Mouse (Mus musculus) intestine, embryonic 14.5 days (tissue): ENCODE data around the gene Ap5z1. TPM values are rescaled to one million over a fixed set of nuclear protein-coding genes. Genes with fewer than 3 reads are reported as not detected.

Source experiments
- ATAC-seq: fragments of 200-750 bp; cut with Nextera tagmentation; replicated peaks from 2 replicates; pipeline ENCODE4 v1.8.0; 2017; ENCODE audit warnings: low read depth, moderate number of reproducible peaks, moderate TSS enrichment, moderate library complexity; ENCODE audit not compliant: low FRiP score, low TSS enrichment
- DNase-seq: peaks from one replicate; pipeline ENCODE4 v3.0.0-alpha.2; 2018; ENCODE audit warnings: low spot score
- H3K27ac ChIP-seq: fragments of 300-500 bp; sonication (generic); 2 replicates; pipeline ENCODE4 v1.5.1; 2014; ENCODE audit warnings: low read depth, mild to moderate bottlenecking, control low read depth
- H3K27me3 ChIP-seq: fragments of 300-500 bp; sonication (generic); replicated peaks from 2 replicates; pipeline ENCODE4 v1.6.1; 2014; ENCODE audit warnings: low read length, control low read depth; ENCODE audit not compliant: control insufficient read depth, insufficient read depth
- H3K36me3 ChIP-seq: fragments of 300-500 bp; sonication (generic); 2 replicates; pipeline ENCODE4 v1.6.1; 2014; ENCODE audit warnings: low read length, control low read depth; ENCODE audit not compliant: control insufficient read depth, insufficient read depth
- H3K4me1 ChIP-seq: fragments of 300-500 bp; sonication (generic); replicated peaks from 2 replicates; pipeline ENCODE4 v1.6.1; 2014; ENCODE audit warnings: low read length, control low read depth, mixed read lengths; ENCODE audit not compliant: control insufficient read depth, insufficient read depth
- H3K4me2 ChIP-seq: fragments of 300-500 bp; sonication (generic); 2 replicates; pipeline ENCODE4 v1.6.1; 2014; ENCODE audit warnings: low read length
- H3K4me3 ChIP-seq: fragments of 300-500 bp; sonication (generic); 2 replicates; pipeline ENCODE4 v1.5.1; 2014; ENCODE audit warnings: low read depth, low read length, control low read depth, mixed read lengths
- H3K9ac ChIP-seq: fragments of 300-500 bp; sonication (generic); 2 replicates; pipeline ENCODE4 v1.6.1; 2014; ENCODE audit warnings: mild to moderate bottlenecking, low read length
- H3K9me3 ChIP-seq: fragments of 300-500 bp; sonication (generic); 2 replicates; pipeline ENCODE4 v1.6.1; 2016; ENCODE audit warnings: low read length, control low read depth; ENCODE audit not compliant: control insufficient read depth
- WGBS: fragments of 180-500 bp; shearing (Covaris S2); extraction: QIAGEN DNeasy Blood & Tissue Kit; methylation state at CpG from one replicate; pipeline ENCODE4 v1.1.7; 2014; 5-methylcytosine and 5-hydroxymethylcytosine counted together
- polyA plus RNA-seq: library from polyadenylated mRNA; unstranded; fragments of >200 nt; fragmentation: Nextera tagmentation; extraction: Ambion mirVana; gene quantifications from 2 replicates; pipeline ENCODE4 v1.2.1, GENCODE M21; 2014

Ap5z1 gene
- polyA plus RNA-seq, 1 experiment from 2014 or later, result 10.5 TPM

- peaks cover 23% of the 10 kb centered on the region for H3K4me1 ChIP-seq
- H3K27me3 ChIP-seq, result no peaks in the 10 kb centered on the region
- H3K4me2 ChIP-seq, result no peak overlapping the region
- H3K9me3 ChIP-seq, result no peaks in the 10 kb centered on the region
- H3K27ac ChIP-seq, result no peak overlapping the region
- no peak overlapping the region for H3K9ac ChIP-seq
- 82% methylated on average over 5 of the region's 5 CpGs for WGBS
- no peak for ATAC-seq
- peaks cover 26% of the 10 kb centered on the region for H3K36me3 ChIP-seq
- H3K4me3 ChIP-seq, result no peak overlapping the region
- DNase-seq, result no peak
Measured at GRCm38 (mm10) chr5:142421886-142422285, 41.9 kb upstream of the Ap5z1 start.

GRCm38 (mm10) chr5:142423141-142423540 is 40.6 kb upstream of the Ap5z1 start:
- Histone ChIP-seq H3K27me3 (no peaks in the 10 kb centered on the region), H3K4me1 (peaks cover 22% of the 10 kb centered on the region), H3K36me3 (peaks cover 26% of the 10 kb centered on the region), H3K4me3 (no peak overlapping the region), H3K27ac (no peak overlapping the region), H3K9ac (no peak overlapping the region), H3K4me2 (no peak overlapping the region), H3K9me3 (no peaks in the 10 kb centered on the region)
- DNase-seq, result peak; percentile 45
- ATAC-seq, result no peak
- 94% methylated on average over 10 of the region's 10 CpGs for WGBS

GRCm38 (mm10) chr5:142423701-142424100 is 40.0 kb upstream of the Ap5z1 start:
- ATAC-seq, result no peak
- Histone ChIP-seq H3K4me1 (peaks cover 21% of the 10 kb centered on the region), H3K4me3 (no peak overlapping the region), H3K27me3 (no peaks in the 10 kb centered on the region), H3K9me3 (no peaks in the 10 kb centered on the region), H3K4me2 (no peak overlapping the region), H3K27ac (no peak overlapping the region), H3K36me3 (peaks cover 26% of the 10 kb centered on the region), H3K9ac (no peak overlapping the region)
- 67% methylated on average over 3 of the region's 3 CpGs for WGBS
- DNase-seq, result peak; percentile 46

GRCm38 (mm10) chr5:142424627-142425349 is 39.0 kb upstream of the Ap5z1 start:
- ATAC-seq, result peak; percentile 65

GRCm38 (mm10) chr5:142426476-142426875 is 37.3 kb upstream of the Ap5z1 start:
- WGBS, result 87% methylated on average over 2 of the region's 2 CpGs
- no peak overlapping the region for H3K27ac ChIP-seq

More at GRCm38 (mm10) chr5:142424627-142425349, 39.0 kb upstream of the Ap5z1 start:
- Histone ChIP-seq H3K27me3 (no peaks in the 10 kb centered on the region), H3K9me3 (no peaks in the 10 kb centered on the region), H3K4me1 (peaks cover 21% of the 10 kb centered on the region), H3K36me3 (peaks cover 19% of the 10 kb centered on the region), H3K27ac (peak overlapping the region; percentile 86), H3K4me2 (peak overlapping the region; percentile 20), H3K4me3 (no peak overlapping the region; the same call in 1 of the 2 replicates), H3K9ac (peak overlapping the region; percentile 10; the same call in 1 of the 2 replicates)
- DNase-seq, result peak; percentile 69
- WGBS, result 30% methylated on average over 13 of the region's 13 CpGs

GRCm38 (mm10) chr5:142427876-142428275 is 35.9 kb upstream of the Ap5z1 start:
- H3K27ac ChIP-seq, result 0 out of 2 replicates have a peak overlapping the region, but pooled peaks have one; percentile 19
- no peak overlapping the region for H3K9ac ChIP-seq
- ATAC-seq (no peak), DNase-seq (no peak)
- H3K9me3 ChIP-seq, result no peaks in the 10 kb centered on the region
- no peak overlapping the region for H3K4me3 ChIP-seq
- 77% methylated on average over 10 of the region's 10 CpGs for WGBS
- no peak overlapping the region for H3K4me2 ChIP-seq
- peaks cover 27% of the 10 kb centered on the region for H3K4me1 ChIP-seq
- H3K36me3 ChIP-seq, result no peaks in the 10 kb centered on the region
- no peaks in the 10 kb centered on the region for H3K27me3 ChIP-seq

More at GRCm38 (mm10) chr5:142426476-142426875, 37.3 kb upstream of the Ap5z1 start:
- 0 out of 2 replicates have a peak, but pooled peaks cover 7% of the 10 kb centered on the region for H3K36me3 ChIP-seq
- ATAC-seq, result no peak
- no peak overlapping the region for H3K4me2 ChIP-seq
- no peaks in the 10 kb centered on the region for H3K9me3 ChIP-seq
- no peak overlapping the region for H3K9ac ChIP-seq
- H3K4me3 ChIP-seq, result no peak overlapping the region
- H3K27me3 ChIP-seq, result no peaks in the 10 kb centered on the region
- H3K4me1 ChIP-seq, result peaks cover 21% of the 10 kb centered on the region
- DNase-seq, result no peak

- H3K4me1 ChIP-seq, result peaks cover 27% of the 10 kb centered on the region
- no peak for ATAC-seq
Measured at GRCm38 (mm10) chr5:142428691-142429090, 35.1 kb upstream of the Ap5z1 start.

GRCm38 (mm10) chr5:142431029-142431428 is 32.7 kb upstream of the Ap5z1 start:
- no peak overlapping the region for H3K9ac ChIP-seq
- H3K27me3 ChIP-seq, result no peaks in the 10 kb centered on the region
- no peak overlapping the region for H3K4me2 ChIP-seq
- H3K36me3 ChIP-seq, result peaks cover 19% of the 10 kb centered on the region
- ATAC-seq (no peak), DNase-seq (no peak)
- no peak overlapping the region for H3K4me3 ChIP-seq
- no peaks in the 10 kb centered on the region for H3K9me3 ChIP-seq
- 70% methylated on average over 12 of the region's 12 CpGs for WGBS
- no peak overlapping the region for H3K27ac ChIP-seq
- H3K4me1 ChIP-seq, result peaks cover 10% of the 10 kb centered on the region

More at GRCm38 (mm10) chr5:142428691-142429090, 35.1 kb upstream of the Ap5z1 start:
- no peaks in the 10 kb centered on the region for H3K27me3 ChIP-seq
- H3K36me3 ChIP-seq, result no peaks in the 10 kb centered on the region
- DNase-seq, result no peak
- H3K4me2 ChIP-seq, result no peak overlapping the region
- no peak overlapping the region for H3K4me3 ChIP-seq
- 76% methylated on average over 6 of the region's 6 CpGs for WGBS
- H3K9ac ChIP-seq, result no peak overlapping the region
- no peak overlapping the region for H3K27ac ChIP-seq
- no peaks in the 10 kb centered on the region for H3K9me3 ChIP-seq
